Mouse (Mus musculus): ENCODE measurements around the gene Emilin3. TPM values are rescaled to one million over a fixed set of nuclear protein-coding genes. Genes with fewer than 3 reads are reported as not detected.
A peak's percentile ranks its signal among the peaks of the same experiment; 100 is the strongest.

Gene Emilin3
- polyA plus RNA-seq, 1 experiment from 2014 or later = 0.36 TPM

- TF ChIP-seq EP300 (IDR thresholded peaks at IDR 0.05) (no peak), CTCF (IDR thresholded peaks at IDR 0.05) (peak; percentile 43; the same call in 1 of the 2 replicates)
- Histone ChIP-seq H3K4me2 (replicated peaks; ENCODE audit: low read depth, low read length) (no peak overlapping the region), H3K27ac (ENCODE audit: low read length) (no peak overlapping the region), H3K9me3 (ENCODE audit: low read length) (no peaks in the 10 kb centered on the region), H3K27me3 (replicated peaks; ENCODE audit: insufficient read depth, low read length) (no peaks in the 10 kb centered on the region), H3K4me1 (ENCODE audit: insufficient read depth, low read depth, low read length) (no peaks in the 10 kb centered on the region), H3K36me3 (ENCODE audit: insufficient read depth, low read length) (peaks cover 33% of the 10 kb centered on the region; the same call in 1 of the 2 replicates), H3K4me3 (ENCODE audit: low read depth, low read length) (no peak overlapping the region), H3K9ac (replicated peaks; ENCODE audit: low read depth) (no peak overlapping the region)
- 68% methylated on average over 7 of the region's 7 CpGs for WGBS
- ATAC-seq (no peak), DNase-seq (ENCODE audit: low spot score) (peak; percentile 10)
Measured at GRCm38 (mm10) chr2:160955331-160955730, 43.2 kb upstream of the Emilin3 start.

GRCm38 (mm10) chr2:160954541-160954940 lies 42.4 kb upstream of the Emilin3 start:
- DNase-seq (ENCODE audit: low spot score) (no peak), ATAC-seq (no peak)
- H3K36me3 ChIP-seq (ENCODE audit: insufficient read depth, low read length) = peaks cover 41% of the 10 kb centered on the region
- no peak overlapping the region for H3K4me2 ChIP-seq (replicated peaks; ENCODE audit: low read depth, low read length)
- H3K9me3 ChIP-seq (ENCODE audit: low read length) = no peaks in the 10 kb centered on the region
- H3K4me1 ChIP-seq (ENCODE audit: insufficient read depth, low read depth, low read length) = no peaks in the 10 kb centered on the region
- WGBS = 85% methylated on average over 3 of the region's 3 CpGs
- H3K27ac ChIP-seq (ENCODE audit: low read length) = no peak overlapping the region
- no peak overlapping the region for H3K9ac ChIP-seq (replicated peaks; ENCODE audit: low read depth)
- no peak for TF ChIP-seq EP300 (IDR thresholded peaks at IDR 0.05)
- TF ChIP-seq CTCF (IDR thresholded peaks at IDR 0.05) = no peak
- H3K27me3 ChIP-seq (replicated peaks; ENCODE audit: insufficient read depth, low read length) = no peaks in the 10 kb centered on the region
- no peak overlapping the region for H3K4me3 ChIP-seq (ENCODE audit: low read depth, low read length)

GRCm38 (mm10) chr2:160953131-160953873 lies 41.2 kb upstream of the Emilin3 start:
- ATAC-seq (no peak), DNase-seq (ENCODE audit: low spot score) (no peak)
- Histone ChIP-seq H3K36me3 (ENCODE audit: insufficient read depth, low read length) (peaks cover 49% of the 10 kb centered on the region), H3K27ac (ENCODE audit: low read length) (no peak overlapping the region), H3K4me1 (ENCODE audit: insufficient read depth, low read depth, low read length) (no peaks in the 10 kb centered on the region), H3K9me3 (ENCODE audit: low read length) (no peaks in the 10 kb centered on the region), H3K9ac (replicated peaks; ENCODE audit: low read depth) (no peak overlapping the region), H3K4me3 (ENCODE audit: low read depth, low read length) (no peak overlapping the region), H3K4me2 (replicated peaks; ENCODE audit: low read depth, low read length) (no peak overlapping the region), H3K27me3 (replicated peaks; ENCODE audit: insufficient read depth, low read length) (no peaks in the 10 kb centered on the region)
- TF ChIP-seq CTCF (IDR thresholded peaks at IDR 0.05) (no peak), EP300 (IDR thresholded peaks at IDR 0.05) (no peak)
- 78% methylated on average over 7 of the region's 7 CpGs for WGBS

GRCm38 (mm10) chr2:160951595-160951994 lies 39.5 kb upstream of the Emilin3 start:
- Histone ChIP-seq H3K4me3 (ENCODE audit: low read depth, low read length) (no peak overlapping the region), H3K4me2 (replicated peaks; ENCODE audit: low read depth, low read length) (no peak overlapping the region), H3K9ac (replicated peaks; ENCODE audit: low read depth) (no peak overlapping the region), H3K4me1 (ENCODE audit: insufficient read depth, low read depth, low read length) (no peaks in the 10 kb centered on the region), H3K36me3 (ENCODE audit: insufficient read depth, low read length) (peaks cover 44% of the 10 kb centered on the region), H3K27ac (ENCODE audit: low read length) (no peak overlapping the region), H3K9me3 (ENCODE audit: low read length) (no peaks in the 10 kb centered on the region), H3K27me3 (replicated peaks; ENCODE audit: insufficient read depth, low read length) (no peaks in the 10 kb centered on the region)
- TF ChIP-seq EP300 (IDR thresholded peaks at IDR 0.05) (no peak), CTCF (IDR thresholded peaks at IDR 0.05) (no peak)
- 80% methylated on average over 4 of the region's 4 CpGs for WGBS
- no peak for DNase-seq (ENCODE audit: low spot score)
- no peak for ATAC-seq

- DNase-seq (ENCODE audit: low spot score) = no peak
Measured at GRCm38 (mm10) chr2:160942443-160942842, 30.3 kb upstream of the Emilin3 start.

GRCm38 (mm10) chr2:160940930-160941709 lies 29.0 kb upstream of the Emilin3 start:
- 51% methylated on average over 17 of the region's 17 CpGs for WGBS

More at GRCm38 (mm10) chr2:160942443-160942842, 30.3 kb upstream of the Emilin3 start:
- Histone ChIP-seq H3K27ac (ENCODE audit: low read length) (no peak overlapping the region), H3K9ac (replicated peaks; ENCODE audit: low read depth) (no peak overlapping the region), H3K9me3 (ENCODE audit: low read length) (no peaks in the 10 kb centered on the region), H3K4me3 (ENCODE audit: low read depth, low read length) (no peak overlapping the region), H3K27me3 (replicated peaks; ENCODE audit: insufficient read depth, low read length) (no peaks in the 10 kb centered on the region), H3K4me2 (replicated peaks; ENCODE audit: low read depth, low read length) (no peak overlapping the region), H3K36me3 (ENCODE audit: insufficient read depth, low read length) (no peaks in the 10 kb centered on the region), H3K4me1 (ENCODE audit: insufficient read depth, low read depth, low read length) (no peaks in the 10 kb centered on the region)
- no peak for ATAC-seq
- TF ChIP-seq CTCF (IDR thresholded peaks at IDR 0.05) (peak; percentile 52), EP300 (IDR thresholded peaks at IDR 0.05) (no peak)
- 53% methylated on average over 3 of the region's 3 CpGs for WGBS

More at GRCm38 (mm10) chr2:160940930-160941709, 29.0 kb upstream of the Emilin3 start:
- Histone ChIP-seq H3K4me3 (ENCODE audit: low read depth, low read length) (no peak overlapping the region), H3K4me2 (replicated peaks; ENCODE audit: low read depth, low read length) (no peak overlapping the region), H3K36me3 (ENCODE audit: insufficient read depth, low read length) (no peaks in the 10 kb centered on the region), H3K9ac (replicated peaks; ENCODE audit: low read depth) (no peak overlapping the region), H3K4me1 (ENCODE audit: insufficient read depth, low read depth, low read length) (no peaks in the 10 kb centered on the region), H3K27me3 (replicated peaks; ENCODE audit: insufficient read depth, low read length) (no peaks in the 10 kb centered on the region), H3K27ac (ENCODE audit: low read length) (no peak overlapping the region), H3K9me3 (ENCODE audit: low read length) (no peaks in the 10 kb centered on the region)
- peak; percentile 28 for DNase-seq (ENCODE audit: low spot score)
- ATAC-seq = peak; percentile 19
- TF ChIP-seq EP300 (IDR thresholded peaks at IDR 0.05) (no peak), CTCF (IDR thresholded peaks at IDR 0.05) (peak; percentile 11; the same call in 1 of the 2 replicates)
